Mouse (Mus musculus) heart, embryonic 14.5 days (tissue): ENCODE results near the gene Sap30bp. TPM values are rescaled to one million over a fixed set of nuclear protein-coding genes. Genes with fewer than 3 reads are reported as not detected.
A peak's percentile ranks its signal among the peaks of the same experiment; 100 is the strongest.

Experiments used
- ATAC-seq: fragments of 200-750 bp; cut with Nextera tagmentation; 2 replicates; pipeline ENCODE4 v1.8.0; 2017; ENCODE audit warnings: low read depth, moderate TSS enrichment; ENCODE audit not compliant: insufficient number of reproducible peaks, insufficient read depth, low FRiP score
- H3K27ac ChIP-seq, 2 experiments: fragments of 200-500 bp in 1 of 2; fragments of 300-500 bp in 1 of 2; sonication (generic) in 1 of 2; replicated peaks in 1 of 2; 2 replicates each; pipeline ENCODE4 v1.5.1; 2012 to 2014; ENCODE audit warnings: low read depth in 2 of 2, low read length in 2 of 2, control low read depth in 1 of 2, mild to moderate bottlenecking in 1 of 2, mixed read lengths in 1 of 2; ENCODE audit not compliant: control insufficient read depth in 1 of 2, insufficient read depth in 1 of 2
- H3K27me3 ChIP-seq: fragments of 300-500 bp; sonication (generic); 2 replicates; pipeline ENCODE4 v1.6.1; 2014; ENCODE audit warnings: mild to moderate bottlenecking, low read length, control low read depth; ENCODE audit not compliant: control insufficient read depth, insufficient read depth
- H3K36me3 ChIP-seq: fragments of 300-500 bp; sonication (generic); 2 replicates; pipeline ENCODE4 v1.6.1; 2014; ENCODE audit warnings: mild to moderate bottlenecking, control low read depth, low read length, mixed read lengths; ENCODE audit not compliant: control insufficient read depth, insufficient read depth
- H3K4me1 ChIP-seq, 2 experiments: fragments of 200-500 bp in 1 of 2; fragments of 300-500 bp in 1 of 2; sonication (generic) in 1 of 2; 2 replicates each; pipeline ENCODE4 v1.6.1; 2012 to 2014; ENCODE audit warnings: low read length in 2 of 2, control low read depth in 1 of 2, mixed read lengths in 1 of 2; ENCODE audit not compliant: control insufficient read depth in 2 of 2, insufficient read depth in 2 of 2
- H3K4me2 ChIP-seq: fragments of 300-500 bp; sonication (generic); 2 replicates; pipeline ENCODE4 v1.6.1; 2014; ENCODE audit warnings: mild to moderate bottlenecking, low read length
- H3K4me3 ChIP-seq, 2 experiments: fragments of 200-500 bp in 1 of 2; fragments of 300-500 bp in 1 of 2; sonication (generic) in 1 of 2; 2 replicates each; pipeline ENCODE4 v1.5.1; 2012 to 2014; ENCODE audit warnings: low read length in 2 of 2, mild to moderate bottlenecking in 2 of 2, control low read depth in 1 of 2, low read depth in 1 of 2, moderate library complexity in 1 of 2; ENCODE audit not compliant: control insufficient read depth in 1 of 2, insufficient read depth in 1 of 2
- H3K9ac ChIP-seq: fragments of 300-500 bp; sonication (generic); 2 replicates; pipeline ENCODE4 v1.6.1; 2014; ENCODE audit warnings: mild to moderate bottlenecking, low read length
- H3K9me3 ChIP-seq: fragments of 300-500 bp; sonication (generic); 2 replicates; pipeline ENCODE4 v1.6.1; 2016; ENCODE audit warnings: low read length, control low read depth; ENCODE audit not compliant: control insufficient read depth
- WGBS: fragments of 180-500 bp; shearing (Covaris S2); extraction: QIAGEN DNeasy Blood & Tissue Kit; methylation state at CpG from one replicate; pipeline ENCODE4 v1.1.7; 2014; 5-methylcytosine and 5-hydroxymethylcytosine counted together
- polyA plus RNA-seq: library from polyadenylated mRNA; unstranded; fragments of >200 nt; fragmentation: Nextera tagmentation; extraction: Ambion mirVana; gene quantifications from 2 replicates; pipeline ENCODE4 v1.2.1, GENCODE M21; 2014

The Sap30bp gene
- polyA plus RNA-seq, 1 experiment from 2014 or later = 22.9 TPM

GRCm38 (mm10) chr11:115920110-115920818 lies 12.8 kb upstream of the Sap30bp start:
- Histone ChIP-seq H3K4me3 (no peak overlapping the region), H3K4me1 (no peaks in the 10 kb centered on the region), H3K27me3 (no peaks in the 10 kb centered on the region), H3K4me2 (no peak overlapping the region), H3K9ac (no peak overlapping the region), H3K27ac (no peak overlapping the region), H3K9me3 (no peaks in the 10 kb centered on the region), H3K36me3 (peaks cover 68% of the 10 kb centered on the region)
- no peak for ATAC-seq
- WGBS = 45% methylated on average over 6 of the region's 6 CpGs

- H3K4me1 ChIP-seq = no peaks in the 10 kb centered on the region
- H3K9me3 ChIP-seq = no peaks in the 10 kb centered on the region
- H3K4me3 ChIP-seq = no peak overlapping the region
- no peak overlapping the region for H3K4me2 ChIP-seq
- no peak overlapping the region for H3K9ac ChIP-seq
- WGBS = 87% methylated on average over 1 of the region's 1 CpGs
- ATAC-seq = no peak
- no peak overlapping the region for H3K27ac ChIP-seq
- H3K36me3 ChIP-seq = peaks cover 56% of the 10 kb centered on the region
- no peaks in the 10 kb centered on the region for H3K27me3 ChIP-seq
Observed at GRCm38 (mm10) chr11:115921986-115922385, 11.1 kb upstream of the Sap30bp start.

DNA sequence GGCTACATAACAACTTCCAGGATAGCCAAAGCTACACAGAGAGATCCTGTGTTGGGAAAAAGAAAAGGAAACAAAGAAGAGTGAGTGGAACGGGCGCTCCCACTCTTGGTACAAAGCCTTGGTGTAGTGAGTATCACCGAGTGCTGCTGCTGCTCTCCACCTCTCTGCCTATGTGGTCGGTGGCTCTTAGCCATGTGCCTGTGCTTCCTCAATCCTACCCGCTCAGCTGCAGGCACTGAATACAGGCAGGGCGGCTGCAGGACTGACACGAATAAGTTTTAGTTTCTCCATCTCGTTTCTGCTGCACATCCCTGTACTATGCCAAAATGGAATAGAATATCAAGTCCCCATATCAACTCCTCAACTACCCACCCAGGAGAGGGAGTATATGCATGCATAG lies 4.1 kb upstream of the Sap30bp start:
- H3K9me3 ChIP-seq = no peaks in the 10 kb centered on the region
- WGBS = 89% methylated on average over 8 of the region's 8 CpGs
- no peaks in the 10 kb centered on the region for H3K27me3 ChIP-seq
- no peak overlapping the region for H3K9ac ChIP-seq
- no peak overlapping the region for H3K4me3 ChIP-seq
- peaks cover 3 to 9% of the 10 kb centered on the region in 2 experiments for H3K4me1 ChIP-seq
- no peak for ATAC-seq
- peaks cover 43% of the 10 kb centered on the region for H3K36me3 ChIP-seq
- no peak overlapping the region for H3K4me2 ChIP-seq
- H3K27ac ChIP-seq = no peak overlapping the region

DNA sequence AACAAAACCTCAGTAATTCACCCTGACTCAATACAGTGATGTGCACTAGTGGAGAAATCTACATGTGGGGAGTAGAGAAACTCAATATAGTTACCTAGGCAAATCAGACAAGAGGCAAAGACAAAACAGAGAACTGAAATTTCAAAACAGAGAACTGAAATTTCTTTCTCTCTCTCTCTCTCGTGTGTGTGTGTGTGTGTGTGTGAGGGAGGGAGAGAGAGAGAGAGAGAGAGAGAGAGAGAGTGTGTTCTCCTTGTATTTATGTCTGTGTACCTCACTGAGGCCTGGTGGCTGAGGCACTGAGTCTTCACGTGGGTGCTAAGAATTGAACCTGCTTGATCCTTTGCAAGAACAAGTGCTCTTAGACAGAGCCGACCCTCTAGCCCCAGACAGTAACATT lies 3.3 kb upstream of the Sap30bp start:
- Histone ChIP-seq H3K9ac (no peak overlapping the region), H3K4me2 (no peak overlapping the region), H3K27me3 (no peaks in the 10 kb centered on the region), H3K4me3 (no peak overlapping the region), H3K9me3 (no peaks in the 10 kb centered on the region), H3K4me1 (peaks cover 3 to 17% of the 10 kb centered on the region in 2 experiments), H3K27ac (no peak overlapping the region), H3K36me3 (peaks cover 36% of the 10 kb centered on the region)
- ATAC-seq = no peak
- 77% methylated on average over 3 of the region's 3 CpGs for WGBS

- Histone ChIP-seq H3K4me1 (peaks cover 3 to 18% of the 10 kb centered on the region in 2 experiments), H3K27me3 (no peaks in the 10 kb centered on the region), H3K9ac (no peak overlapping the region), H3K36me3 (peaks cover 39% of the 10 kb centered on the region), H3K27ac (no peak overlapping the region), H3K4me3 (no peak overlapping the region), H3K9me3 (no peaks in the 10 kb centered on the region), H3K4me2 (no peak overlapping the region)
- ATAC-seq = no peak
- 68% methylated on average over 3 of the region's 3 CpGs for WGBS
Observed at GRCm38 (mm10) chr11:115931235-115931634, 1.8 kb upstream of the Sap30bp start.

DNA sequence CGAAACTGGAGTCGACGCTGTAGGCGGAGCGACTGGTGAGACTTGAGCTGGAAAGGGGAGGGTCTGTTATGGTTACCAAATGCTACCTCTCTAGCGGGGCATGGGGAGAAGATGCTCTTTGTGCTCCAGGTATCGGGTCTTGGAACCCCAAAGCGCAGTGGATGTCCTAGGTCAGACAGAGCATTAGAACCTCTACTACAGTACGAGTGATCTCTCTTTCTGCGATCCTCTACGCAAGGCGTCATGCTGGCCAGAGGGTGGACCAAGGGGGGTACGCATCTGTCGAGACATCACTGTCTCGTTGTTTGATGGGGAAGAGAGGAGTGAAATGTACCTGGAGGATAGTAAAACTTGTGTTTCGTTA lies 647 bp downstream of the Sap30bp start:
- WGBS = 1% methylated on average over 16 of the region's 16 CpGs

GRCm38 (mm10) chr11:115939690-115940329 lies 6.7 kb downstream of the Sap30bp start:
- 33% methylated on average over 6 of the region's 6 CpGs for WGBS
- peaks cover 93% of the 10 kb centered on the region for H3K36me3 ChIP-seq

More for the DNA sequence above, 647 bp downstream of the Sap30bp start:
- Histone ChIP-seq H3K4me1 (peaks cover 3 to 18% of the 10 kb centered on the region in 2 experiments), H3K4me3 (peak overlapping the region; percentile 87 to 98), H3K36me3 (peaks cover 44% of the 10 kb centered on the region), H3K9me3 (no peaks in the 10 kb centered on the region), H3K4me2 (peak overlapping the region; percentile 95), H3K9ac (peak overlapping the region; percentile 90), H3K27me3 (no peaks in the 10 kb centered on the region), H3K27ac (no peak overlapping the region; a peak in 1 of 4 replicates)
- ATAC-seq = 0 out of 2 replicates have a peak, but pooled peaks have one; percentile 10

More at GRCm38 (mm10) chr11:115939690-115940329, 6.7 kb downstream of the Sap30bp start:
- ATAC-seq = no peak
- Histone ChIP-seq H3K9me3 (no peaks in the 10 kb centered on the region), H3K27me3 (no peaks in the 10 kb centered on the region), H3K4me1 (0 out of 4 replicates have a peak, but pooled peaks cover 0 to 1% of the 10 kb centered on the region in 2 experiments), H3K4me3 (no peak overlapping the region), H3K9ac (no peak overlapping the region), H3K4me2 (no peak overlapping the region), H3K27ac (no peak overlapping the region)
